Mouse (Mus musculus): ENCODE measurements around the gene Trmt61a. TPM values are rescaled to one million over a fixed set of nuclear protein-coding genes. Genes with fewer than 3 reads are reported as not detected.
A peak's percentile ranks its signal among the peaks of the same experiment; 100 is the strongest.

Trmt61a gene
- total RNA-seq, 2 experiments from 2014 or later: 5.8 to 6.5 TPM

DNA sequence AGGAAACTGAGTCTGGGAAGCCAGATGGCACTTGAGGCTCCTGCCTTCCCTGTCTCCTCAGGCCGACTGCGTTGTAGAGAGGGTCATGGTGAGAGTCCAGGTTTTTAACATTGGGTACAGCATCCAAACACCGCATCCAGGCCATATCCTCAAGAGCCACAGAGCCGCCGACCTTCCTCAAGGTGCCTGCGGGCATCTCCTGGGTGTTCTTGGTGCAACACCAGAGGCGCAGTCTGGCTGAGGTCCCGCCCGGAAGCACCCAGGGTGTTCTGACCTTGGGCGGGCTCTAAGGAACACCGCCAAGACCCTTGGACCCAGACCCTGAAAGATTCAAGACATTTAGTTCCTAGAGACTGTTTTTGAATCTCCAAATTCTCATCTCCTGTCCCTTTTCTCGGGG, 5.3 kb upstream of the Trmt61a start:
- no peak for DNase-seq

DNA sequence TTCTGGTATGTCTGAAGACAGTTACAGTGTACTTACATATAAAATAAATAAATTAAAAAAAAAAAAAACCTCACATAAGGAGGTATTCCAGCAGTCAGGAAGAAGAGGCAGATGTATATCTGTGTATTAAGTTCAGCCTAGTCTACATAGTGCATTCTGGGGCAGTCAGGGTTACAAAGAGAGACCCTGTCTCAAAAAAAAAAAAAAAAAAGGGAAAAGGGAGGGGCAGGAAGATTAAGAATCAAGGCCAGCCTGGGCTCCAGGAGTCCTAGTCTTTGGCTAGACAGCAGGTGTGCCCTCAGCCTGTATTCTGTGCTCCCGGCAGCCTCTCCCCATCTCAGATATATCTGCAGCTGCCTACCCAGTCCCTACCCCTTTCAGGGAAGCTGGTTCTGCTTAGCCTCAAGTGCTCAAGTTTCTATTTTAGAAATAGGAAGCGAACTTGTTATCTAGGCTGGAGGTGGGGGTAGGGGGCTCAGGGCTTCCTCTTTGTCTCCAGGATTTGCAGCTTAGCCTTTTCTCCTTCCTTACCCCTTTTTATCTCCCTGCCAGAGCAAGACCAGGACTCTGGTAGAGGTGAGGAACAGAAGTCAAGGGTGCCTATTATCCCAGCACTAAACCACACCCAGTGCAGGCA, 2.9 kb upstream of the Trmt61a start:
- no peak for DNase-seq

DNA sequence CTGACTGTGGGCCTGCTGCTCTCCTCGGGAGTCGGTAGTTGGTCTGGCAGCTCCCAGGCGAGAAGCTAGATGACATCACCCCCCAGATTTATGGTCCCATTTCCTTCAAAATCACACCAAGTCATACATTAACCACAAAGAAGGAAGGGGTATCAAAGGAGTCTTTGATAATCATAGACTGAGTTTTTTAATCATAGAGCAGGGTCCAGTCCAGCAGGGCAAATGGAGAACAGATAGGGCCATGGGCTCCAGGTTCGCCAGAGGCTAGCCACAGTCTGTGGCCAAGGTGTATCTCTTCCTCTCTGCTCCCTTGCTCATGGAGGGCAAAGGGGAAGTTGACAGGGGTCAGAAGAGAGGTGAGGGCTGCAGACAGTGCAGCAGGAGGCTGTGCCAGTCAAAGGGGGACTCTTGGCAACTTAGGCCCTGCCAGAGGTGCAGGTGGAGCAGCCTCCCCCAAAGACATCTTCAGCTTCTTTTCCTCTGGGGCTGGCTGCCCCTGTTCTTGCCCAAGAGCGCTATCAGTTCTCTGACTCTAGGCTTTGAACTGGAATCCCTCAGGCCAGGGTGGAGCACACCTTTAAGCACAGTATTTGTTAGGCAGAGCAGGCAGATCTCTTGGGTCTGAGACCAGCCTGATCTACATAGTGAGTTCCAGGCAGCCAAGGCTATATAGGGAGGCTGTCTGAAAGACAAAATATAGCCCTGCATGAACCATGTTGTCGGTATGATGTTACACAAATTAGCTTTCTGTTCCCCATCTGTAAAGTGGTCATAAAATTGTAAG, 1.9 kb upstream of the Trmt61a start:
- no peak for DNase-seq

DNA sequence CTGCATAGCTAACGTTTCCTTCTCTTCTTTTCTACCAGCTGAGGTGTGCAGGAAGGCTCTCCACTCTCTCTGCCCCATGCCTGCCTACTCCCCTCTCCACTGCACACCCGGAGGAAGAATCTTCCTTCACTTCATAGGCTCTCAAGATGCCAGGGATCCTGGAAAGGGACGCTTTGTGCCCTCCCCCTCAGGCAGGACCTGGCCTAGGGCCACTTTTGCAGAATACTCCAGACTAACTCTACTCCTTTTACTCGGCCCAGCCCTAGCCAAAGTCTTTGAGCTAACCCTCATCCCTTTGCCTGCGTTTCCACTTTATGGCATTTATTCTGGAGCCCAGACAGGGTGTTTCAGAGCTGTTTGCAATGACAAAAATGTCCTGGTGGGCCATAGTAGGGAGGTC, 484 bp upstream of the Trmt61a start:
- no peak for DNase-seq

DNA sequence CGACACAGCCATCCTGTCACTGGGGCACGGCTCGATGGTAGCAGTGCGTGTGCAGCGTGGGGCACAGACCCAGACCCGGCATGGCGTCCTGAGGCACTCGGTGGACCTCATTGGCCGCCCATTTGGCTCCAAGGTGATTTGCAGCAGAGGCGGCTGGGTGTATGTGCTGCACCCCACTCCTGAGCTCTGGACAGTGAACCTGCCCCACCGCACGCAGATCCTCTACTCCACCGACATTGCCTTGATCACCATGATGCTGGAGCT, 697 bp downstream of the Trmt61a start:
- no peak for DNase-seq

DNA sequence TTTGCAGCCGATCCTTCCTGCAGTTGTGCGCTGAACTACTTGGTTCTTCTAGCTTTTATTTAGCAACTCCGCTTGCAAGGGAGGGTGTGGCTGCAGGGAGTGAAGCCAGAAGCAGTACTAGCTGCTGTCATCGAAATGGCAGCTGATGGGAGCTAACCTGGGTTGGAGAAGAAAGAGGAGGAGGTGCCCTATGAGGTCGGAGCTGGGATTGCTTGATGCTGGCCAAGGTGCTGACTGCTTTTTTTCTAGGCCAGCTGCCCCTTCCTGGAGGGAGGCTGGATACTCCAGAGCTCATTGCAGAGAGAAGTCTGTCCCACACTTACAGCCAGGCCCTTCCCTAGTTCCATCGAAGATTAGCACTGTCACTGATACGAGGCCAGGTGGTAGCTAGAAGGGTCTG, 1.1 kb downstream of the Trmt61a start:
- DNase-seq: no peak

DNA sequence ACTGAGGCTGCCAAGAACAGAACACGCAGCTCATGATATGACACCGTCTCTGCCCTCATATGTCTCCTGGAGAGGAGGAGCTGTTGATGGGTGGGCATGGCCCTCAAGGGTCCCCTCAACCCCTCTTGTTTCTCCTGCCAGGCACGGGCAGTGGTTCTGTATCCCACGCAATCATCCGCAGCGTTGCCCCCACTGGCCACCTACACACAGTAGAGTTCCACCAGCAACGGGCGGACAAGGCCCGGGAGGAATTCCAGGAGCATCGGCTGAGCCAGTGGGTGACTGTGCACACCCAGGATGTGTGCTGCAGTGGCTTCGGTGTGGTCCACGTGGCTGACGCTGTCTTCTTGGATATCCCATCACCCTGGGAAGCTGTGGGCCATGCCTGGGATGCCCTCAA, 2.8 kb downstream of the Trmt61a start:
- DNase-seq: no peak

DNA sequence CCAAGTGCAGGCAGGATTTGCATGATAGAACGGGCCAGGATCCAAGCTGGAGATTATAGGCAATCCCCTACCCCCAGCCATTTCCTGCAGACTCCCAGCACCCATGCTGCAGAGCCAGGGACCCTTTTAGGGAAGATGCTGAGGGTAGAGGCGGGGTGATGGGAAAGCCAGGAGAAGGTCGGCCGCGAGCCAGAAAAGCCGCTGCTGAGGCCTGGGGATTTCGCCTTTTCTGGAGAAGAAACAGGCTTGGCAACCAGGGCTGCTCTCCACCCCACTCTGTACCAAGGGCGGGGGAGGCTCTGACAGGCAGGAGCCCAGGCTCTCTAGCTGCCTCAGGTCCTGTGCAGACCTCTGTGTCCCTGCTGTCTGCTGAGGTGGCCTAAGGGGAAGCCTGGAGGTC, 3.4 kb downstream of the Trmt61a start:
- peak in 1 of 2 experiments; percentile 4 for DNase-seq

DNA sequence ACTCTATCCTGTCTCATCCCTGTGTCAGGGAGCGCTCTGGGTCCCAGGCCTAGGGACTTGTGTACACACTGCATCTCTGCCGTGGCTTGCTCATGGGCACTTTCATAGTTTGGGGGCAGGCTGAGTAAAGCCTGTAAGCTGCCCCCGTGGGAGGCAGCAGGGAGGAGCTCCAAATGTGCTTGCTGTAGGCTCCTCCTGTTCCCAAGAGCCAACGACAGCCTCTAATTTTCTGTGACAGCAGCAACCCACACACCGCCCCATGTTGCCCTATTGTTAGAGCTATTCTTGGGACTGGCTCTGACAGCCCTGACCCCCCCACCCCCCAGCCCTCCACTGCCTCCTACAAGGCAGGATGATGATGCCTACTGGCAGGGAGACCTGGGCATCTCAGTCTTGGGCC, 4.1 kb downstream of the Trmt61a start:
- DNase-seq: no peak

DNA sequence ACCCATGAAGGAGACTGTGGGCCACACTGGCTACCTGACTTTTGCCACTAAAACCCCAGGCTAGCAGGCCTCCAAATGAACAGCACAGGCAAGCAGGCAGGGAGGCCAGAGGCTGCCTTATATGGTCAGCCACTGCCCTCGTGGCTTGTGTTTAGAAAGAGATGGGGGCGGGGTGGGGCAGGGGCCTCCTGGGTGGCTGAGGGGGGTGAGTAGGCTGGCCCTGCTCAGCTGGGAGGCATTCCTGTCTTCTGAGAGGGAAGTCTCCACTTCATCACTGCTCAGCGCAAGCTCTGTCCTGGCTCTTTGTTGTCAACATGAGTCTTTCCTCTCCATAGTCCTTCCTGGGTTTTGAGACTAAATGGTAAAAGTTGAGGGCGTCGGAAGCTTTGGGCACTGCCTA, 4.9 kb downstream of the Trmt61a start:
- no peak for DNase-seq

DNA sequence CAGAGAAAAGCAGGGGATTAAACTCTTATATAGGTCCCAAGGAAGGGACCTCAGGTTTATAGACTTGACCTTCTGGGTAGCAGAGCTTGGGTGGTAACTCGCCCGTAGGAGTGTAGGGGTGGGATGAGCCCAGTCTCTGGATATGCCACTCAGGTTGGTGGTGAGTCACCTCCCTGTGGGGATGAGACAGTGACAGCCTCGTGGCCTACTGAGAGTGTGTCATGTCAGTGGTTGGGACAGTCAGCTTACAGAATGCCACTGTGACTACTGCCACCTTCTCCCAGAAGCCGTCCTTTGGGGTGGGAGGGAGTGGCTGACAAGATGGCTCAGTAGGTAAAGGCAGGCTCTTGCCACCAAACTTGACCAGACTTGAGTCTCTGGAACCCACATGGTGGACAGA, 8.5 kb downstream of the Trmt61a start:
- no peak for DNase-seq

DNA sequence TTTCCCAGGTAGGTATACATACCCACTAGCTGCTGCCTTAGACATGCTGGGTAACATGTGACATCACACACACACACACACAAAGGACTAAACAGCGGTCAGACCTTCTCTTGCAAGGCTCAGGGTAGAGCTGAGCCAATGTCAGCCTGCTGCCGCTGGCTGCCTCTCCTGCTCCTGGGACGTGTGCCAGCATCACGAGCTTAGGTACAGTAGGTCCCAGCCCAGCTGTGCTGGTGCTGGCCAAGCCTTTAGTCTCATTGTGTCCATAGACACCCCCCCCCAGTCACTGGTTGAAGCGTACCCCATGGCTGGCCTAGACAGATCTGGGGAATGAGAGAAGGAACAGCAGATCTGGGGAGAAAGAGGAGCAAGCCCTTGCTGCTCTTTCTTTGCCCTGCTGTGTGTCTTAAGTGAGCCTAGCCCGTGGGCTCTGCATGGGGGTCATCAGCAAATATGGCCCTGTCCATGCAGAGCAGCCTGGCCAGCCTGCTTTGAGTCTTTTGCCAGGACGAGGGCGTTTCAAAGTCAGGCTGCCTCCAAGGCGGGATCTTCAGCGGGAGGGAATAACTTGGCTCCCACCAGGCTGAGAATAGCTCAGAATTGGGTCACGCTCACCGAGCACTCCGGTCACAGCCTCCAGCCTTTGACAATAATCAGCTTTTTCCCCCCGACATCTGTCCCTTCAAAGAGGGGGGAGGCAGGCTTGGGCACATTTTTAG, 9.6 kb downstream of the Trmt61a start:
- DNase-seq: peak; percentile 88 to 92

DNA sequence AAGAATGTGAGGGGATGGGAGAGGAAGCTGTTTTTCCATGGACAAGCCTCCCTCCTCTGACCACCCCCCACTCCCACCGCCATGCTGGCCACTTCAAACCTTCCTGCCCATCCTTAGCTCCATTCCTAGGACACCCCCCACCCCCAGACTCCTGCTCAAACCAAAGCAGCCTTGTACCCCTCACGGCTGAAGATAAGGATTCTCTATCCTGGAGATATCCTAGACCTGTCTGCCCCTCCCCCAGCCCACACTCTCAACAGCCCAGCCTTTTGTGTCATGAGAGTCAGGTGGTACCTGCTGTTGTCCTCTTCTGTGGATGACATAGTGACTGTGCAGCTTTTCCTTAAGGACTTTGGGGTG, 10.1 kb downstream of the Trmt61a start:
- no peak for DNase-seq

DNA sequence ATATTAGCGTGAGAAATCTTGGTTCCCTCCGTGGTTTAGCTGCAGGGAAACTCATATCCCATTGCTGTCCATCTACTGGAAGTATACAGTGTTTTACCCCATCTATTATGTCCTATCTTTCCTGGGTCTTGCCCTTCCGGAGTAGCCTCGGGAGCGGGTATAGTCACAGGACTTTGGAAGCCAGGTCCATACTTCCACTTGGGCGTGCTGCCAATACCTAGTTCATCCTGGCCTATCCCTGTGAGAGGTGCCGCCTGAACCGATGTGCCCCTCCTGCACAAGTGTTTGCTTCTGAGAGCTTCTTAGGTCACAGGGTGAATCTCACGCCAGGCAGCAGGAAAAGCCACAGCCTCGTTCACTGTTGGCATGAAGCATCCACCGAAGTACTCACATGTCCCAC, 11.5 kb downstream of the Trmt61a start:
- no peak for DNase-seq

DNA sequence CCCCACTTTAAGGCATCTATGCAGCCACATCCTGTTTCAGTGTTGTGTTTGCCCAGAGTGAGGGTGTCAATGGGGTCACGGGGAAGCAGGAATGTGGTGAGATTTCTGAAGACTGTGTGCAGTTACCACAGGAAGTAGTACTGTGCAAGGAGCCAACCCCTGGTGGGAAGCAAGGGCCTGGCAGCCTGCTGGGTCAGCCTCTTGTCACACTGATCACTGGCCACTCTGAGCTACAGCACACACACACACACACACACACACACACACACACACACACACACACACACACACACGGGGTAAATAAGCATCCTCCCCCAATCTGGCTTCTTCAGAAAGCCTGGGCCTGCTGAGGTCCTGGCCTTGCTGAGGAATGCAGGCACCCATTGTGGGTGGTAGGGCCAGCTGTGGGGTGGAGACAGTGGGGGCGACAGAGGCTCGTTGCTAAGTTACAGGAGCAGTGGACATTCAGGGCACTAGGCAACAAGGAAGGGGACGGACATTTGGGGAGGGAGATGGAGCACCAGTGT, 13.5 kb downstream of the Trmt61a start:
- DNase-seq: no peak

DNA sequence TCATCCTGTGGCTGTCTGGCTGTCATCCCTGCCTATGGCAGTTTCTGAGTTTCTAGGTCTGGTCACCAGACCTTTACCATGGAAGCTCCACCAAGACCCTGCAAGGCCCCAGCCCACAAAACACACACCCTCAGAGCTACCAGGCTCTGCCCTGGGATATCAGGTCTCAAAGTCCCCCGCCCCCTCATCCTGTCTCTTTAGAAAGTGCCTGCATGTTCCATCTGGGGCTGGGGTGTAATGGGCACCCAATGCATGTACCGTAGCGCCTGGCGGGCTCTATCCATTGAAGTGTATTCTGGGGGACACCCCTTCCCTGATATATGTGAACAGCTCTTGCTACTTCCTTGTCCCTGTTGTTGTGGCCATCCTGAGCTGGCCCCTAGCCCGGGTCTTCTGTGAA, 15.0 kb downstream of the Trmt61a start:
- no peak for DNase-seq

DNA sequence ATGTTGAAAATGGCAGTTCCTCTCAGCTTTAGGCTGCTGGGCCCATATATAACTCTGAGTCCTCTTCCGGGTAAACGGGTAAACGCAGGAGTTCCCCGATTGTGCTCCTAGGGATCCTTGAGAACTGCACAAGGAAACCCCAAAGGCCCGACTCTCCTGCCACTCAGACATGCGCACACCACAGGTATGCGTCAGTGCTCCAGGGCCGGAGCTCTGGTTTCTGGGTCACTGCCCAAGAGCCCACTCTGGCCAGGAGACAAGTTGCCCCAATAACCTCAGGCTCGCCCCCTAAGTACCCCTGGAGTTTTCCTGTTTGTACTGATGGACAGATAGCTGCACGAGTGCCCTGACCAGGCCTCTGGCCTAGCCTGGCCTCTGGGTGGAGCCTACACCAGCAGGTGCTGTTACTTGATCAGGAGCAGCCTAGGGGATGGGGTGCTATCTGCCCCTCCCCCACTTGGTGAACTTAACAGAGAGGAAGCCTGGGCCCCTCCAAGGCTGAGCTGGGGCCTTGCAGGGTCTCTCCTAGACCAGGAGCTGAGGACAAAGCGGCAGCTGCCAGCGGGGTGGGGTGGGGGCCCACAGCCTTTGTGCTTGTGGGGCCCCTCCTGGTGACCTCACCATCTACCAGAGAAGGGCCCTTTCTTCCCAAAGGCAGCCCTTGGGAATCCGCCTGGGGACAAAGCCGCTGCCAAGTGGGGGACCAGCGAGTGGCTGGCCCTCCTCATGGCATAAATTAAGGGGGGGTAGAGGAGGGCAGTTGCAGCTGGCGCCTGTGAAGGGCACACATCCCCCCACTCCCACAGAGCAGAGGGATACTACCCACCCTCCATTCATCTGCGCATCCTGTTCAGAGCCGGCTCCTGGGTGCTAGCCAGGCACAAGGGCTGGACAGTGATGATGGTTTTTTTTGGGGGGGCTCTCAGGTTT, 15.7 kb downstream of the Trmt61a start:
- no peak for DNase-seq

DNA sequence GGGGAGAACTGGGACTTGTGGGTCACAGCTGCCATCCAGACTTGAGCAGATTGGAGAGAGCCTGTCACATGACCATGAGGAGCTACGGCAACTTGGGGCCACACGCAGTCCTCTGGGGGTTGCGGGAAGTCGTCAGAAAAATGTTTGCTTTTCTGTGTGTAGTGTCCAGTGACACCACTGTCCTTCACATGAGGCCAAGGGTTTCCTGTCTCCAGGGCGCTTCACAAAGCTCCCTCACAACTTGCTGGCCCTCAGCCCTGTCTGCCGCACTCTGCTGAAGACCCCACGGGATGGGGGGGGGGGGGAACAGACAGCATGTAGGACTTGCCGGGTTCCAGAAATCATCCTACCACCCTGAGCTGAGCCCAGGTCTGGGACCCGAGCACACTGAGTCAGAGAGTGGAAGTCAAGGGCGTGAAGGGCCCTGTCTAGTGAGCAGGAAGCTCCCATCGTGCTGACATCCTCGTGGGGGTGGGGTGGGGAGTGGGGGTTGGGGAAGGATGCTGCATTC, 16.4 kb downstream of the Trmt61a start:
- DNase-seq: no peak

DNA sequence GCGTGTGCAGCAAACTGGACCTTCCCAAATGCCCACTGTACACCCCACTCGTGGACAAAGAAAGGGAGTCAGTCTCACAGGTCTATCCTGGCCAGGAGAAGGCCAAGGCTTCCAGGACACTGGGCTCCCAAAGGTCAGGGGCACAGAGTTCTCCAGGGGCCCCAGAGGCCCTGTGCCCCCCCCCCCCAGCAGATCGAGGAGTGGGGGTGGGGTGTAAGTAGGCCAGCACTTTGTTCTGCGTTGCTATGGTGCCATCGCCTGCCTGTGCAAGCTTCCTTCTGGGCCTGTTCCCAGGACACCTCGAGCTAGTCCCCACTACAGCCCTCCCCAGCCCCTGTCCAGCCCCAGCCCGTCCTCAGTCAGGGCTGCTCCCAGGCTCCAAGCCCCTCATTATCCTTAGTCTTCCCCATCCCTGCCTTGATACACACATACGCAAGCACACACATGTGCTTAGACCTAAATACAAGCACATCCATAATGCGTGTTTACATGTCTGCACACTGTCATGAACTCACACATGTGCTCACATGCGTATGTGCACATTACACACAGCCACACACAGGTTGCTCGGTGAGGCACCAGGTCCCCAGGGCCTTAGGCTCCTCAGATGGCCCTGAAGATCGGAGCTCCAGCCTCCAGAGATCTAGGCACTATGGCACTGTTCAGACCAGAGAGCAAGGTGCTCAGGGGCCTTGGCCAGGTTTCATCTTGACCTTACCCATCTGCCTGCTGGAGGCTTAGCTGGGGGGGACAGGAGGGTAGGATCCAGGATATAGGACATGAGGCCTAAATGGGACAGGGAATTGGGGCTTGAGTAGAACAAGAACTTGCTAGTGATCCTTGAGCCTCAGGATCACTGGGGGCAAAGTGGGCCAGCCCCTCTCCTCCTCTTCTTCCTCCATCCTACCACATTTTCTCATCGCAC, 17.2 kb downstream of the Trmt61a start:
- DNase-seq: no peak

DNA sequence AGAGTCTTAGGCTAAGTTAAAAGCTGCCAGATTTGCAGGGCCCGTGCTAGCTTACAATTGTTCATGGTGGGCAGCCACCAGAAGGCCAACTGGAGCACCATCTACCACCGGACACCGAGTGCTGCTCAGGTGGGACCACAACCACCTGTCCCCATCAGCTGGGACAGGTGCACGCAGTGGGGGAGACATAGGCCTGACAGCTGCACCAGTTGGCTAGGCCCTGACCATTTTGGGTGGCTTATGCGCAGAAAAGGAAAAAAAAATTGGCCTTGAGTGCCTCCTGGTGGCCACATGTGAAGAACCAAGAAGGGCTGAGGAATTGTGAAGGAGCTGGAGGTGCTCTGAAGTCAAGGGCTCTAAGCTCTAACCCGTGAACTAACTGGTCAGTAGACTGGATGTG, 18.3 kb downstream of the Trmt61a start:
- peak; percentile 83 to 88 for DNase-seq

DNA sequence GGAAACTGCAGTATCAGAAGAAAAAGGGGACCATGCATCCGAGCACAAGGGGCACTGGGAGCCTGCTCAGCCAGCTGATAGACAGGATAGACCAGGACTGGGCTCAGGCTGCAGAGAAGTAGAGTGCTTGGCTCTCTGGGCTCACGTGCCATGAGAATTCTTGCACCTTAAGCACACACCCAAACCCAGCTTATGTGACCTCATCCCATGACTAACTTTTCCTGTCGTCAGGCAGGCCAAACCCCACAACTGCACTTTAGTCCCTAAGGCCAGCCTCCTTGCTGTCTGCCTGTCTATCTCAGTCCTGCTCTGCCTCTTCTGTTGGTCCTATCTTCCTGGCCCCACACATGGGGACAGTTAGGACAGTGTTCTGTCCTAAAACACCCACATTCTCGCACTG, 19.8 kb downstream of the Trmt61a start:
- DNase-seq: no peak

Data from heart, adult 18-20 months (tissue).